Mouse (Mus musculus) left cerebral cortex, adult 11 months (tissue): ENCODE measurements around the gene Mrpl39.

ENCODE experiments used
- DNase-seq: peaks from one replicate; pipeline ENCODE4 v3.0.0; 2022; ENCODE audit warnings: low spot score

Gene Mrpl39

GRCm38 (mm10) chr16:84735166-84736105, at the start of gene Mrpl39:
Gene Mrpl39, minus strand, starts transcription at chr16:84735742.
- peak; percentile 89 for DNase-seq

- no peak for DNase-seq
Observed at GRCm38 (mm10) chr16:84784966-84785365, 49.4 kb upstream of the Mrpl39 start.

- DNase-seq: no peak
Observed at GRCm38 (mm10) chr16:84783279-84783678, 47.7 kb upstream of the Mrpl39 start.

GRCm38 (mm10) chr16:84779718-84780117, 44.2 kb upstream of the Mrpl39 start:
- DNase-seq: no peak

- DNase-seq: no peak
Observed at GRCm38 (mm10) chr16:84778861-84779630, 43.5 kb upstream of the Mrpl39 start.

GRCm38 (mm10) chr16:84778431-84778830, 42.9 kb upstream of the Mrpl39 start:
- no peak for DNase-seq

GRCm38 (mm10) chr16:84776089-84776784, 40.7 kb upstream of the Mrpl39 start:
- DNase-seq: no peak

GRCm38 (mm10) chr16:84775356-84775755, 39.8 kb upstream of the Mrpl39 start:
- DNase-seq: no peak

GRCm38 (mm10) chr16:84774761-84775231, 39.3 kb upstream of the Mrpl39 start:
- DNase-seq: peak; percentile 28

GRCm38 (mm10) chr16:84774003-84774703, 38.6 kb upstream of the Mrpl39 start, which contains the start of gene Jam2:
Gene Jam2, plus strand, starts transcription at chr16:84774123.
- peak; percentile 17 for DNase-seq

- DNase-seq: no peak
Observed at GRCm38 (mm10) chr16:84773268-84773861, 37.8 kb upstream of the Mrpl39 start.

- no peak for DNase-seq
Observed at GRCm38 (mm10) chr16:84772496-84773267, 37.1 kb upstream of the Mrpl39 start.

- DNase-seq: no peak
Observed at GRCm38 (mm10) chr16:84771461-84771860, 35.9 kb upstream of the Mrpl39 start.

- no peak for DNase-seq
Observed at GRCm38 (mm10) chr16:84770891-84771290, 35.3 kb upstream of the Mrpl39 start.

GRCm38 (mm10) chr16:84769619-84770464, 34.3 kb upstream of the Mrpl39 start:
- no peak for DNase-seq

GRCm38 (mm10) chr16:84769182-84769581, 33.6 kb upstream of the Mrpl39 start:
- DNase-seq: no peak

GRCm38 (mm10) chr16:84767956-84768355, 32.4 kb upstream of the Mrpl39 start:
- DNase-seq: no peak

- no peak for DNase-seq
Observed at GRCm38 (mm10) chr16:84745721-84746306, 10.3 kb upstream of the Mrpl39 start.
